Mouse (Mus musculus): ENCODE data around the gene H2-Q6. TPM values are rescaled to one million over a fixed set of nuclear protein-coding genes. Genes with fewer than 3 reads are reported as not detected.
"Not testable (repeated sequence)": the region's sequence is repeated elsewhere in the genome, so short reads cannot be mapped to it uniquely, and the experiment has no call there.

The H2-Q6 gene
- total RNA-seq (2021), result under 1 TPM in 1 of 2 experiments, not detected in 1; 0.10 TPM
- long read RNA-seq, experiment 1, partial matches to known transcripts, result 0 of 2 reads
- long read RNA-seq, experiment 1, other reads (novel, unspliced or antisense), result 2 of 2 reads
- long read RNA-seq, experiment 2, result 0 reads

GRCm38 (mm10) chr17:35424624-35425416, at the start of gene H2-Q6:
Gene H2-Q6, plus strand, starts transcription at chr17:35424850.
- intact Hi-C loops (cut with DNase I; ENCODE audit: low total_unique reads), result not testable (repeated sequence)

GRCm38 (mm10) chr17:35379369-35379728, 45.3 kb upstream of the H2-Q6 start, which contains the start of gene H2-Q4:
Gene H2-Q4, plus strand, starts transcription at chr17:35379617.
- intact Hi-C loops (cut with DNase I; ENCODE audit: low total_unique reads), result no loop called here

More at GRCm38 (mm10) chr17:35424624-35425416, at the start of gene H2-Q6:
- peak; percentile 23 for DNase-seq

GRCm38 (mm10) chr17:35379729-35380451, 44.8 kb upstream of the H2-Q6 start:
- peak; percentile 11 for DNase-seq
- intact Hi-C loops (cut with DNase I; ENCODE audit: low total_unique reads), result no loop called here

More at GRCm38 (mm10) chr17:35379369-35379728, 45.3 kb upstream of the H2-Q6 start, which contains the start of gene H2-Q4:
- DNase-seq, result peak; percentile 89

DNA sequence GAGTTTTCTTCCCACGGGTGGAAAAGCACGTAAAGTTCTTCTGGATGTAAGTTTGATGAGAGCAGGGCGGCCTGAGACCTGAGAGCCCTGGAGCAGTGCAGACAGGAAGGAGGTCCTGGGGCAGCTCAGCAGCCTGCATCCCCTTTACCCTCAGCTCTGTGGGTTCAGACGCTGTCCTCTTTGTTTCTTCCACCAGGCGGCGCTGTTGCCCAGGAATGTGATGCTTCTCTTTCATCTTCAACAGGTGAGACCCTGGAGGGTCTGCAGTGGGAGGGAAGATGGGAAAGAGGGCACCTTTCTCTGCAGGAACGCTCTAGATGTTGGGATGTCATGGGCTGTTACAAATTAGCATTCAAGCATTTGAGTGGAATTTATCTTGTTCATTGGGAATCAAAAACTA, 34.9 kb upstream of the H2-Q6 start:
- intact Hi-C loops (cut with DNase I; ENCODE audit: low total_unique reads); DNase-seq: not testable (repeated sequence)

DNA sequence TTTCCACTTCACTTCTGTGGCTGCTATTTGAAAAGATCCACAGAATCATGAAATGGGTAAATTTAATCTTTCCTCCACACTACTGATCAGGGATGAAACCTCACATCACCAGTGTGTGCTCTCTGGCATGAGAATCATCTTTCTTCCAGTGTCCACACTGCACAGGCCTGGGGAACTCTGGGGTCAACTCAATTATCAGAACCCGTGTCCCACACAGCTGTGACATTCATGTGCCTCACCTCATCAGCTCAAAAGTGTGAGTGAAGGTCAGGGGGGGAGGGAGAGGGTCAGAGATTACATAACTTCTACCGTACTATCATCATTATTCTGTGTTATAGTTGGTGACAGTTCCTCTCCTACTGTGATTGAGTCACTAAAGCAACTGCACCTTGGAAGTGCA, 32.0 kb upstream of the H2-Q6 start:
- DNase-seq; intact Hi-C loops (cut with DNase I; ENCODE audit: low total_unique reads): not testable (repeated sequence)

DNA sequence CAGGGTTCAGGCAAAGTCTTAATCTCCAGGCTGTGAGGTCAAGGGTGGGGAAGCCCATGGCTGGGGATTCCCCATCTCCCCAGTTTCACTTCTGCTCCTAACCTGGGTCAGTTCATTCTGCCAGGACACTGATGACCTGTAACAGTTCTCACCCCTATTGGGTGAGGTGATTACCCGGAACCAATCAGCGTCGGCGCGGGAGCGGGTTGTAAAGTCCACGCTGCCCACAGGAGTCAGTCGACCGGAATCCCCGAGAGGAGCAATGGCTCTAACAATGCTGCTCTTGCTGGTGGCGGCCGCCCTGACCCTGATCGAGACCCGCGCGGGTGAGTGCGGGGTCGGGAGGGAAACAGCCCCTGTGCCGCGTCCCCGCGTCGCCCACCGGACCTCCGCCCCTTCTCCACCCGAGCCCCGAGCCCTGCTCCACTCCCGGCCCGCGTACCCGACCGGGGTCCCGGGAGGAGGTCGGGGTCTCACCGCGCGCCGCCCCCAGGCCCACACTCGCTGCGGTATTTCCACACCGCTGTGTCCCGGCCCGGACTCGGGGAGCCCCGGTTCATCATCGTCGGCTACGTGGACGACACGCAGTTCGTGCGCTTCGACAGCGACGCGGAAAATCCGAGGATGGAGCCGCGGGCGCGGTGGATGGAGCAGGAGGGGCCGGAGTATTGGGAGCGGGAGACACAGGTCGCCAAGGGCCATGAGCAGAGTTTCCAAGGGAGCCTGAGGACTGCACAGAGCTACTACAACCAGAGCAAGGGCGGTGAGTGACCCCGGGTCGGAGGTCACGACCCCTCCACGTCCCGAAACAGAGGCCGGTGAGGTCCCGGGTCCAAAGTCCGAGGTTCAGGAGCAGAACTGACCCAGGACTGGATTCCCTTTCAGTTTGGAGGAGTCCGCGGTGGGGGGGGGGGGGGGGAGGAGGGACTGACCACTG, 30.5 kb upstream of the H2-Q6 start:
- intact Hi-C loops (cut with DNase I; ENCODE audit: low total_unique reads); DNase-seq: not testable (repeated sequence)

DNA sequence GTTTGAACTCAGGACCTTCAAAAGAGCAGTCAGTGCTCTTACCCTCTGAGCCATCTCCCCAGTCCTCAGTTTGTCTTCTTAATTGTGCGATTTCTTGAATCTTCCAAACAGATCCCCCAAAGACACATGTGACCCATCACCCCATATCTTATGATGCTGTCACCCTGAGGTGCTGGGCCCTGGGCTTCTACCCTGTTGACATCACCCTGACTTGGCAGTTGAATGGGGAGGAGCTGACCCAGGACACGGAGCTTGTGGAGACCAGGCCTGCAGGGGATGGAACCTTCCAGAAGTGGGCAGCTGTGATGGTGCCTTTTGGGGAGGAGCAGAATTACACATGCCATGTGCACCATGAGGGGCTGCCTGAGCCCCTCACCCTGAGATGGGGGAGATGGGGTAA, 27.7 kb upstream of the H2-Q6 start:
- intact Hi-C loops (cut with DNase I; ENCODE audit: low total_unique reads), result not testable (repeated sequence)

DNA sequence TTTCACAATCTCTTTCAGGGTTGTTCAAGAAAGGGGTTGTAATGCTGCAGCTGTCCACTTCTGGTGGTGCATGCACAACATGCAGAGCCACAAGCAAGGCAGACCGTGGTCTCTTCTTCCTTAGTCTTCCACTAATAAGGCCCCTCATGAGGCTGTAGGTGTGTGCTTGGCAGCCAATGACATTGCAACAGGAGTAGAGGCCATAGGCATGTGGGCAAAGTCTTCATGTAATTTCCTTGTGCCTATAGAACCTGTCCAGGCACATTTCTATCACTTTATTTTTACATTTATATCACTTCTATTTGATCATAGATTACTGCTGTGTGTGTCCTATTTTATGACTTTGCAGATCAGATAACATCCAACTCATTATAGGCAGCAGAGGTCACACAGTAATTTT, 11.6 kb upstream of the H2-Q6 start:
- DNase-seq; intact Hi-C loops (cut with DNase I; ENCODE audit: low total_unique reads): not testable (repeated sequence)

More for the DNA sequence above, 27.7 kb upstream of the H2-Q6 start:
- DNase-seq, result not testable (repeated sequence)

GRCm38 (mm10) chr17:35415273-35416129, 9.1 kb upstream of the H2-Q6 start:
- DNase-seq; intact Hi-C loops (cut with DNase I; ENCODE audit: low total_unique reads): not testable (repeated sequence)

- intact Hi-C loops (cut with DNase I; ENCODE audit: low total_unique reads), result no loop called here
- no peak for DNase-seq
Observed at GRCm38 (mm10) chr17:35418772-35419171, 5.9 kb upstream of the H2-Q6 start.

- intact Hi-C loops (cut with DNase I; ENCODE audit: low total_unique reads); DNase-seq: not testable (repeated sequence)
Observed at GRCm38 (mm10) chr17:35419564-35419963, 5.1 kb upstream of the H2-Q6 start.

GRCm38 (mm10) chr17:35420206-35420810, 4.3 kb upstream of the H2-Q6 start:
- DNase-seq; intact Hi-C loops (cut with DNase I; ENCODE audit: low total_unique reads): not testable (repeated sequence)

- DNase-seq; intact Hi-C loops (cut with DNase I; ENCODE audit: low total_unique reads): not testable (repeated sequence)
Observed at GRCm38 (mm10) chr17:35421331-35421730, 3.3 kb upstream of the H2-Q6 start.

- intact Hi-C loops (cut with DNase I; ENCODE audit: low total_unique reads); DNase-seq: not testable (repeated sequence)
Observed at GRCm38 (mm10) chr17:35422360-35422759, 2.3 kb upstream of the H2-Q6 start.

DNA sequence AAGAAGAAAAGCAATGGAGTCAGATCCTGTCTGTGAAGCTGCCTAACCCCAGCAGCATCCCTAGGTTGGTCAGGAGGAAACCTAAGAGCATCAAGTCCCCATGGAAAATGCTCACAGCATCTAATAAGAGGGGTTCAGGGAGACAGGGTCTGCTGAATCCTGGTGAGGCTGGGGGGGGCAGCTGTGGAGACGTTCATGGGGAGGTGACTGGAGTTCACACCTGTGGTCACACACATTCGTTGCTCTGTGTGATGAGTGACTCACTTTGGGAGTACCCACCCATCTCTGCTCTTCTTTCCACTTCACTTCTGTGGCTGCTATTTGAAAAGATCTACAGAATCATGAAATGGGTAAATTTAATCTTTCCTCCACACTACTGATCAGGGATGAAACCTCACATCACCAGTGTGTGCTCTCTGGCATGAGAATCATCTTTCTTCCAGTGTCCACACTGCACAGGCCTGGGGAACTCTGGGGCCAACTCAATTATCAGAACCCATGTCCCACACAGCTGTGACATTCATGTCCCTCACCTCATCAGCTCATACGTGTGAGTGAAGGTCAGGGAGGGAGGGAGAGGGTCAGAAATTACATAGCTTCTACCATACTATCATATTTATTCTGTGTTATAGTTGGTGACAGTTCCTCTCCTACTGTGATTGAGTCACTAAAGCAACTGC, 1.4 kb upstream of the H2-Q6 start:
- DNase-seq; intact Hi-C loops (cut with DNase I; ENCODE audit: low total_unique reads): not testable (repeated sequence)

DNA sequence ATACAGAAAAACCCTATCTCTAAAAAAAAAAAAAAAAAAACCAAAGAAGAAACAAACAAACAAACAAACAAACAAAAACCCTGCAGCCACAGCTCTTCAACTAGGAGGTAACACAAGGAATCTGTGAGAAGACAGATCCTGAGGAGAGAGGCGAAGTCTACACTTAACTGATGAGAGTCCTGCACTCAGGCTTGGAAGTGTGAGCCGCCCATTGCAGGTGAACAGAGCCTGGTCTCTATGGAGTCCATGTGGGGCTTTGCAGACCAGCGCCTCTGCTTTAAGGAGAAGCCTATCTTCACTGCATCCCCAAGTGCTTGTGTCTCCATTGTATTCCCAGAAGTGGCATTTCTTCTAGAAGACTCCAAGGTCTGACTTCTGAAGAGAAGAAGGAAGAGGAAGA, 544 bp upstream of the H2-Q6 start:
- DNase-seq; intact Hi-C loops (cut with DNase I; ENCODE audit: low total_unique reads): not testable (repeated sequence)

DNA sequence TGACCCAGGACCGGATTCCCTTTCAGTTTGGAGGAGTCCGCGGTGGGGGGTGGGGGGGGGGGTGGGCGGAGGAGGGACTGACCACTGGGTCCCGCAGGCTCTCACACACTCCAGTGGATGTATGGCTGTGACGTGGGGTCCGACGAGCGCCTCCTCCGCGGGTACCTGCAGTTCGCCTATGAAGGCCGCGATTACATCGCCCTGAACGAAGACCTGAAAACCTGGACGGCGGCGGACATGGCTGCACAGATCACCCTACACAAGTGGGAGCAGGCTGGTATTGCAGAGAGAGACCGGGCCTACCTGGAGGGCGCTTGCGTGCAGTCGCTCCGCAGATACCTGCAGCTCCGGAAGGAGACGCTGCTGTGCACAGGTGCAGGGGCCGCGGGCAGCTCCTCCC, 824 bp downstream of the H2-Q6 start:
- DNase-seq; intact Hi-C loops (cut with DNase I; ENCODE audit: low total_unique reads): not testable (repeated sequence)
